Mouse (Mus musculus) cerebellum, adult 2 months (tissue): ENCODE data around the gene Creld2.

ENCODE experiments used
- CTCF ChIP-seq: fragments of 200-500 bp; IDR thresholded peaks from 2 replicates; pipeline ENCODE4 v1.5.1; 2011; ENCODE audit warnings: low read depth, mild to moderate bottlenecking, control low read depth, low read length, moderate library complexity, borderline replicate concordance; ENCODE audit not compliant: insufficient read depth
- POLR2A ChIP-seq: fragments of 200-500 bp; IDR thresholded peaks from 2 replicates; pipeline ENCODE4 v1.6.1; 2011; ENCODE audit warnings: low read length, control low read depth, borderline replicate concordance; ENCODE audit not compliant: insufficient read depth

DNA sequence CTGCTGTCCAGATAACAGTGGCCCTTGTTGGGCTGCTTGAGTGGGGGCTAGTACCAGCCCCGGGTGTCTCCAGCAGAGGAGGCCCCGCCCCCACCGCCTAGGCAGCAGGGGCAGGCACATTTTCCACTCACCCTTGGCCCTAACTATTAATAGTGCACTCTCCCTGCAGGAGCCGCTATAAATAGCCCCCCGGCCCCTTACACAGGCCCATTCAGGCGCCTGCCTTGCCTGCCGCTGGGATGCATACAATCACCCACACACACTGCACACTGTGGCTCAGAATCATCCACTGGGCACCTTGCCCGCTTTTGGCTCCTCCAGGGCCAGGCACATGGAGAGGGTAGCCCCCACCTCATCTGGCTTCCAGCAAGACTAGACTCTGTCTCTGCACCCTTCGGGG, 19.8 kb downstream of the Creld2 start:
- TF ChIP-seq CTCF (no peak), POLR2A (no peak)
